Mouse (Mus musculus) layer of hippocampus, postnatal 14 days (tissue): ENCODE measurements around the gene Klc3. TPM values are rescaled to one million over a fixed set of nuclear protein-coding genes. Genes with fewer than 3 reads are reported as not detected.

Experiments used
- DNase-seq, 2 experiments: peaks; one replicate each; pipeline ENCODE4 v3.0.0; 2021 to 2022; ENCODE audit warnings: low spot score in 2 of 2, mixed read lengths in 1 of 2
- total RNA-seq, 2 experiments: library from RNA; stranded (reverse); gene quantifications; 2 replicates each; pipeline ENCODE4 v1.2.3; 2021

Klc3 gene
- total RNA-seq, 2 experiments from 2014 or later = 3.5 to 4.1 TPM

DNA sequence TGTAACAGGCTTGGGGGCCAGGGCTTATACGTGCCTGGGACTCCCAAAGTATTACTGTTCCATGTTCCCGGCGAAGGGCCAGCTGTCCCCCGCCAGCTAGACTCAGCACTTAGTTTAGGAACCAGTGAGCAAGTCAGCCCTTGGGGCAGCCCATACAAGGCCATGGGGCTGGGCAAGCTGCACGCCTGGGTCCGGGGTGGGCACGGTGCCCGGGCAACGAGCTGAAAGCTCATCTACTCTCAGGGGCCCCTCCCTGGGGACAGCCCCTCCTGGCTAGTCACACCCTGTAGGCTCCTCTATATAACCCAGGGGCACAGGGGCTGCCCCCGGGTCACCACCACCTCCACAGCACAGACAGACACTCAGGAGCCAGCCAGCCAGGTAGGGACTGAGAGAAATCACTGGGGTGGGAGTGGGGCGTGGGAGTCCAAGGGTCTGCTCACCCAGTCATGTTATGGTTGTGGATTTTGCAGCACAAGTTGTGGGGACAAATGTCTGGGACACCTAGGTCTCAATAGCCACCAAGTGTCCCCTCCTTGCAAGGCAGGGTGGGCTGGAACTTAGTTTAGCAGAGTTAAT, 7.0 kb upstream of the Klc3 start:
- DNase-seq = no peak

DNA sequence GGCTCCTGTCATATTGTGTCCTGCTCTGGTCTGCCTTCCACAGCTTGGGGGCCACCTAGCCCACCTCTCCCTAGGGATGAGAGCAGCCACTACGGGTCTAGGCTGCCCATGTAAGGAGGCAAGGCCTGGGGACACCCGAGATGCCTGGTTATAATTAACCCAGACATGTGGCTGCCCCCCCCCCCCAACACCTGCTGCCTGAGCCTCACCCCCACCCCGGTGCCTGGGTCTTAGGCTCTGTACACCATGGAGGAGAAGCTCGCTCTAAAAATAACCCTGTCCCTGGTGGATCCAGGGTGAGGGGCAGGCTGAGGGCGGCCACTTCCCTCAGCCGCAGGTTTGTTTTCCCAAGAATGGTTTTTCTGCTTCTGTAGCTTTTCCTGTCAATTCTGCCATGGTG, 5.8 kb upstream of the Klc3 start:
- DNase-seq = no peak

- DNase-seq = peak; percentile 74 to 77
Measured at GRCm38 (mm10) chr7:19405417-19405816, 1.5 kb upstream of the Klc3 start.

GRCm38 (mm10) chr7:19404476-19404875, 572 bp upstream of the Klc3 start, which contains the start of gene Ckm:
TSS of gene Ckm (plus strand) at chr7:19404776.
- no peak for DNase-seq

GRCm38 (mm10) chr7:19402535-19403112, 1.3 kb downstream of the Klc3 start:
- DNase-seq = no peak

- DNase-seq = no peak
Measured at GRCm38 (mm10) chr7:19400946-19401345, 3.0 kb downstream of the Klc3 start.

GRCm38 (mm10) chr7:19399496-19400280, 4.2 kb downstream of the Klc3 start:
- no peak for DNase-seq

DNA sequence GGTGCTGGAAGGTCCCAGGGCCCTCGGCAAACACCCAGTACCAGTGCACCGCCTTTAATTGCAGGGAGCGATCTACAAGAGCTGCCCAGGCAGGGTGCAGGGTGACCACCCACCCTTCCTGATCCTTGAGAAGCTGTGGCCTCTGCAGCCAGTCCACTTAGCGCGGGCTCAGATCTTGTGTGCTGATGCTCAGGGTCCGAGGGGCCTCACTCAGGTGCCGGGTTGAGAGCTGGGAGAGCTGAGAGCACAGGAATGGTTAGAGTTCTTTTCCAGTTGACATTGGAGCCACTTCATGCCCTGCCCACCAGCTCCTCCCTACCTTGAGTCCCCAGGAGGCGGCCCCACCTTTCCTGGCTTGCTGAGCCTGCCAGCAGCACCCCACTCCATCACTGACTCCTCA, 9.4 kb downstream of the Klc3 start:
- DNase-seq = no peak

DNA sequence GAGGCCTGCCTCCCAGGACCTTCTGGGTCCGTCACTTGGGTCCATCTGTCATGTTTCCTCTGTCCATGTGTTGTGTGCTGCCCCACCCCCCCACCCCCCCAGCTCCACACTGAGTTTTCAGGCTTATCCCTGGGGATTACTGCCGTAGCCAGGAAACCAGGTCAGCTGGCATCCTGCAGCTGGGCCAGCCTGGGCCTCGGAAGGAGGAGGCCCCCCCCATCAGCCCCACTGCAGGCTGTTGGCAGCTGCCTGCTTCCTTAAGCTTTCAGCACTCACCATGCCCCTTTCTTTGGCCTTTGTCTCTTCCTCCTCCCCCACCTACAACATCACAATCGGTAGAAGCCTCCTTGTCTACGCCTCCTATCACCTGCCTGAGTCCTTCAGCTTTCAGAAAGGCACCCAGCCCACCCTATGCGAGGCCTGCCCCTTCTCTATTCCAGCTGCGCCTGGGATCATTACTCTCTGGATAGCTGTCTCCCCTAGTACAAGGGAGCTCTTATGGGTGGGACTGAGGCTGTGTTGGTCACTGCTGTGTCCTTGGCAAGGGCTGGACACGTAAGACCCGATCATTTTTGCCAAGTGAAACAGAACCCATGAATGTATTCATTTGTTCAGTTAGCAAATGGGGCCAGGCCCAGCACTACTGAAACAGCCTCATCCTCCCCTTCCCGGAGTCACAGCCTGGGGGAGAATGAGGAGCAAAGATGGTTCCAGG, 15.0 kb downstream of the Klc3 start:
- DNase-seq = peak; percentile 45 to 49

DNA sequence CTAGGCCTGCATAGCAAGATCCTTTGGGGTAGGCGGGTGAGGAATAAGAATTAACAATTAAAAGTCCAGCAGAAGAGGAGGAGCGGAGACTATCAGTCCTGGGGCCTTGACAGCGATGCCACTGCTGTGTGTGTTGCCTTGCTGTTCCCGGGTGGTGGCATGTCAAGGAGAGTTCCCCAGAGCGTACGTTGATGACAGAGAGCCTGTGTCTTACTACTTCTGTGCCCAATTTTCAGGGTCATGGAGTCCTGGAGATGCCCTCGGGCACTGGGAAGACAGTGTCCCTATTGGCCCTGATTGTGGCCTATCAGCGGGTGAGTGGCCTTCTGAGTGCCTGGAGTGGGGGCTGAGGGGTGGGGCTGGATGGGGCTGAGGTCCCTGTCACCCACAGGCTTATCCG, 20.2 kb downstream of the Klc3 start:
- DNase-seq = no peak

GRCm38 (mm10) chr7:19382166-19382541, 21.8 kb downstream of the Klc3 start:
- no peak for DNase-seq

DNA sequence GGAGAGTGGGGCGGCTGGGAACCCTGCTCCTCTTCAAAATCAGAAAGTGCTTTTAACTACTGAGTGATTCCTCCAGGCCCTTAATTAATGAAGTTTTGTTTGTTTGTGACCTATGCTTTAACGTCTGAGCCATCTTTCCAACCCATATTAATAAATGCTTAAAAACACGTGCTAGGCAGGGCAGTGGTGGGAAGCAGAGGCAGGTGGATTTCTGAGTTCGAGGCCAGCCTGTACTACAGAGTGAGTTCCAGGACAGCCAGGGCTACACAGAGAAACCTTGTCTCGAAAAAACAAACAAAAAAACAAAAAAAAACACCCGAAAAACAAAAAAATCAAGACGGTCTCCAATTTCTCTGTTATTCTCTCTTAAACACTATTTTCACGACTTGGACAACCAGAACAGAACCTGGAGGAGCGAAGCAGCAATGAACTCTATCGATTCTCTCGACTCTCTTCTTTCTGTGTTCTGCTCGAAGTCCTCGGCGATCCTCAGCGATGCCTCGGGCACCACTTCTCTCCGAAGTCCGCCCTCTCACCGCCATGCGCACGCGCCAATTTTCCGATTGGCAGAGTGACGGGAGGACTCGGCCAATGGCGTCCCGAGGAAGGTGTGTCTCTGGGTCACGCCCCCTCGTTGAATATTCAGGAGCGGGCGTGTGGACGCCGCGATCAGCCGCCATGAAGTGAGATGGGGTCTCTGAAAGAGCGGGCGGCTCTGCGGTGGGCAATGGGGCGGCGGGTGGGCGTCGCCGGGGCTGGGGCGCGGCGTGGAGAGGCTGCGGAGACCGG, 22.3 kb downstream of the Klc3 start, which contains the start of gene Ercc2:
Gene Ercc2, plus strand, starts transcription at position 634 of the 789 bp plus-strand sequence.
- peak; percentile 99 for DNase-seq

GRCm38 (mm10) chr7:19378049-19378448, 25.9 kb downstream of the Klc3 start:
- DNase-seq = no peak

DNA sequence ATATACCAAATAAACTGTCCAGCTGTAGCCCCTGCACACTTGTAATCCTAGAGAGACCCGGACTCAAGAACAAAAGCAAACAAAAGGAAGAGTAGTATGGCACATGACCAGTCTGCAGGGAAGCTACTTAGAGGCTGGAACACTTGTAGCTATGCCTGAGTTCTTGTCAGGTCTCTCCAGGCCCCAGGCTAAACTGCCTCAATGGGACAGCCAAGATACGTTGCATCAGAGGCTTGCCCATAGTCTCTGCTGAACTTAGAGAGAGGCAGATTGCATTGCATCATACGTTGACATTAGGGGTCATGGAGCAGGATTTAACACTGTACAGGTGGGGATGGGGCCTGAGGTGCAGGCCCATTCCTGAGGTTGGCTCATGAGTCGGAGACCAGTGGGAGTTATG, 27.9 kb downstream of the Klc3 start:
- DNase-seq = no peak

GRCm38 (mm10) chr7:19375368-19375767, 28.5 kb downstream of the Klc3 start:
- no peak for DNase-seq

DNA sequence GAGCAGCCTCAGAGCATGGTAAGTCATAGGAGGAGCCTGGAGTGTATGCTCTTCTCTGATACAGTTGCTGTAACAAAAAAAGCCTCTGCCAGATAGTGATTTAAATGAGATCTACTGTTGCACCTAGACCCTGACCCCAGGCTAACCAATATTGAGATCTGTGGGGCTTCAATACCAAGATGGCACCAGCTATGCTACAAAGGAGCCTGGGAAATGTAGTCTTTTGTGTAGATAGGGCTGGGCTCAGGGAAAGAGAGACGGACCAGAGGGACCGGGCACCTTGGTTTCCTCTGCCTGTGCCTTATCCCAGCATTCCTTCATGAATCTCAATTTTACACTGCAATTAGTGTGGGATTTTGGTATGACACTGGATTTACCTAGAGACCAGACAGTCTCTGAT, 30.5 kb downstream of the Klc3 start:
- no peak for DNase-seq

DNA sequence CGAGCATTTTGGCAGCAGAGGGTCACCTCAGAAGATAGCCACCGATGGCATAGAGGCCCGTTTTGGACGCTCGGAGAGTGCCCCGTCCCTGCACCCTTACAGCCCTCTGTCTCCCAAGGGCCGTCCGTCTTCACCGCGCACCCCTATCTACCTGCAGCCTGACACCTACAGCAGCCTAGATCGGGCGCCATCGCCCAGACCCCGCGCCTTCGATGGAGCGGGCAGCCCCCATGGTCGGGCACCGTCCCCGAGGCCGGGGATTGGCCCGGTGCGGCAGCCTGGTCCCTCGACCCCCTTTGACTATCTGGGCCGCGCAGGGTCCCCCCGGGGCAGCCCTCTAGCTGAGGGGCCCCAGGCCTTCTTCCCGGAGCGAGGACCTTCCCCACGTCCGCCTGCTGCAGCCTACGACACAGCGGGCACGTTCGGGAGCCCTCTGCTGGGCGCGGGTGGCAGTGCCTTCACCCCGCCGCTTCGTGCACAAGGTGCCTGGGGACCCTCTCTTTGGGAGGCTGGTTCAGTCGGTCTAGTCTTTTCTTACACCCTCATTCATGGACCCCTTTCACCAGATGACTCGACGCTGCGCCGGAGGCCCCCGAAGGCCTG, 34.0 kb downstream of the Klc3 start:
- DNase-seq = peak; percentile 68 to 69

GRCm38 (mm10) chr7:19368380-19368779, 35.5 kb downstream of the Klc3 start:
- DNase-seq = no peak

- no peak for DNase-seq
Measured at GRCm38 (mm10) chr7:19365376-19365775, 38.5 kb downstream of the Klc3 start.

DNA sequence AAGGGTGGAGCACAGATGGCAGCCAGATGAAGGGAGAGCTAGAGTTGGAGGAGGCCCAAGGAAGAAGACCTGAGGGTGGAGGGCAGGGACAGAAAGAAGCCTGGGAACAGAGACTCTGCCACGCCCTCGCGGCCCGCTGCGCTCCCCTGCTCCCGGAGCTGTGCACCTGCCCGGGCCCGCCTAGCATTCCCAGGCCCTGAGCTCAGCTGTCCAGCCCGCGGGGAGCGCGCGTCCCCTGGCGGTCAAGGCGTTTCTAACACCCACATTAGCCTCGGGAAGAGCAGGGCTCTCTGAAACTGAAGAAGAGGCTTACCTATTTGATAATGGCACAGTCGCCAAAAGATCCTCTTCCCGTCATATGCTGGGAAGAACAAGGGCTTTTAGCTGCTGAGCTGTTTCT, 40.0 kb downstream of the Klc3 start:
- no peak for DNase-seq

GRCm38 (mm10) chr7:19362276-19362675, 41.6 kb downstream of the Klc3 start:
- no peak for DNase-seq
